Mouse (Mus musculus): ENCODE measurements around the gene Zfp131. TPM values are rescaled to one million over a fixed set of nuclear protein-coding genes. Genes with fewer than 3 reads are reported as not detected.

The Zfp131 gene
- polyA plus RNA-seq, 1 experiment from 2014 or later = 47.9 TPM

GRCm38 (mm10) chr13:119766480-119766879, 24.2 kb downstream of the Zfp131 start:
- ATAC-seq (ENCODE audit: insufficient number of reproducible peaks, low FRiP score, low TSS enrichment, low read depth) = no peak
- no peak for DNase-seq (ENCODE audit: low spot score)
- no peak overlapping the region for H3K4me2 ChIP-seq (ENCODE audit: low read depth, severe bottlenecking)
- no peaks in the 10 kb centered on the region for H3K4me1 ChIP-seq (ENCODE audit: control insufficient read depth, insufficient read depth, low read length)
- 94% methylated on average over 7 of the region's 7 CpGs for WGBS
- no peaks in the 10 kb centered on the region for H3K9me3 ChIP-seq (ENCODE audit: control insufficient read depth, low read length)
- no peak overlapping the region for H3K4me3 ChIP-seq (ENCODE audit: low read depth, low read length)
- no peak overlapping the region for H3K27ac ChIP-seq (replicated peaks; ENCODE audit: low read depth, low read length)
- H3K27me3 ChIP-seq (ENCODE audit: control insufficient read depth, insufficient read depth, low read length) = no peaks in the 10 kb centered on the region
- peaks cover 15% of the 10 kb centered on the region; the same call in 1 of the 2 replicates for H3K36me3 ChIP-seq (ENCODE audit: control insufficient read depth, insufficient read depth, low read length)
- H3K9ac ChIP-seq (ENCODE audit: low read length) = no peak overlapping the region

DNA sequence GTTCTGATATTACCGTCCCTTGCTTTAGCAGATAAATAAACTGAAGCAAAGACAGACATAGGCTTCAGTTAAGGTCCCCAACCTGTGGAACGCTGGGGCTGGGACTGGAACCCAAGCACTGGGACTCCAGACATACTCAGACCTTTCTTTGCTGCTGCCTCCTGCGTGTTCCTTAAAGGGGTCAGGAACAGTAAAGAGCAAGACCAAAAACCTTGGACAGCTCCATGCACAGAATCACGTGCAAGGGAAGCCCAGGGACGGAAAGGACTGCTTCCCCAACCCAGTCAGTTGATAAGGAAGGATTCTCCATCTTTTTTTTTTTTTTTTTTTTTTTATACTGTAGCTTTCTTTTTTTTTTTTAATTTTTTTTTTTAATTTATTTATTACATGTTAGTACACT, 33.9 kb downstream of the Zfp131 start:
- no peak overlapping the region for H3K27ac ChIP-seq (replicated peaks; ENCODE audit: low read depth, low read length)
- 28% methylated on average over 5 of the region's 5 CpGs for WGBS

GRCm38 (mm10) chr13:119755681-119756471, 34.8 kb downstream of the Zfp131 start, which contains the start of gene Nim1k:
Gene Nim1k, minus strand, starts transcription at chr13:119755882.
- Histone ChIP-seq H3K36me3 (ENCODE audit: control insufficient read depth, insufficient read depth, low read length) (no peaks in the 10 kb centered on the region), H3K4me2 (ENCODE audit: low read depth, severe bottlenecking) (peak within 1 kb of the TSS; percentile 98), H3K9me3 (ENCODE audit: control insufficient read depth, low read length) (no peaks in the 10 kb centered on the region), H3K4me3 (ENCODE audit: low read depth, low read length) (peak within 1 kb of the TSS; percentile 62), H3K4me1 (ENCODE audit: control insufficient read depth, insufficient read depth, low read length) (0 out of 2 replicates have a peak, but pooled peaks cover 7% of the 10 kb centered on the region), H3K27me3 (ENCODE audit: control insufficient read depth, insufficient read depth, low read length) (no peaks in the 10 kb centered on the region), H3K27ac (replicated peaks; ENCODE audit: low read depth, low read length) (peak within 1 kb of the TSS; percentile 36), H3K9ac (ENCODE audit: low read length) (peak within 1 kb of the TSS; percentile 73)
- ATAC-seq (ENCODE audit: insufficient number of reproducible peaks, low FRiP score, low TSS enrichment, low read depth) (peak; percentile 94), DNase-seq (ENCODE audit: low spot score) (peak; percentile 87)
- WGBS = under 1% methylated on average over 43 of the region's 43 CpGs

More for the DNA sequence above, 33.9 kb downstream of the Zfp131 start:
- H3K4me1 ChIP-seq (ENCODE audit: control insufficient read depth, insufficient read depth, low read length) = 0 out of 2 replicates have a peak, but pooled peaks cover 7% of the 10 kb centered on the region
- H3K9ac ChIP-seq (ENCODE audit: low read length) = no peak overlapping the region
- H3K27me3 ChIP-seq (ENCODE audit: control insufficient read depth, insufficient read depth, low read length) = no peaks in the 10 kb centered on the region
- ATAC-seq (ENCODE audit: insufficient number of reproducible peaks, low FRiP score, low TSS enrichment, low read depth) (no peak), DNase-seq (ENCODE audit: low spot score) (peak; percentile 42)
- H3K4me2 ChIP-seq (ENCODE audit: low read depth, severe bottlenecking) = no peak overlapping the region
- no peak overlapping the region for H3K4me3 ChIP-seq (ENCODE audit: low read depth, low read length)
- H3K9me3 ChIP-seq (ENCODE audit: control insufficient read depth, low read length) = no peaks in the 10 kb centered on the region
- H3K36me3 ChIP-seq (ENCODE audit: control insufficient read depth, insufficient read depth, low read length) = no peaks in the 10 kb centered on the region

GRCm38 (mm10) chr13:119755141-119755547, 35.5 kb downstream of the Zfp131 start:
- Histone ChIP-seq H3K27me3 (ENCODE audit: control insufficient read depth, insufficient read depth, low read length) (no peaks in the 10 kb centered on the region), H3K27ac (replicated peaks; ENCODE audit: low read depth, low read length) (peak overlapping the region; percentile 36), H3K4me2 (ENCODE audit: low read depth, severe bottlenecking) (peak overlapping the region; percentile 98), H3K36me3 (ENCODE audit: control insufficient read depth, insufficient read depth, low read length) (no peaks in the 10 kb centered on the region), H3K4me1 (ENCODE audit: control insufficient read depth, insufficient read depth, low read length) (0 out of 2 replicates have a peak, but pooled peaks cover 7% of the 10 kb centered on the region), H3K9me3 (ENCODE audit: control insufficient read depth, low read length) (no peaks in the 10 kb centered on the region), H3K9ac (ENCODE audit: low read length) (peak overlapping the region; percentile 73), H3K4me3 (ENCODE audit: low read depth, low read length) (peak overlapping the region; percentile 62)
- peak; percentile 57 for ATAC-seq (ENCODE audit: insufficient number of reproducible peaks, low FRiP score, low TSS enrichment, low read depth)
- no peak for DNase-seq (ENCODE audit: low spot score)
- WGBS = 1% methylated on average over 16 of the region's 16 CpGs

GRCm38 (mm10) chr13:119754635-119755020, 36.1 kb downstream of the Zfp131 start:
- no peak for ATAC-seq (ENCODE audit: insufficient number of reproducible peaks, low FRiP score, low TSS enrichment, low read depth)

GRCm38 (mm10) chr13:119753859-119754634, 36.6 kb downstream of the Zfp131 start:
- ATAC-seq (ENCODE audit: insufficient number of reproducible peaks, low FRiP score, low TSS enrichment, low read depth) (no peak), DNase-seq (ENCODE audit: low spot score) (no peak)
- no peaks in the 10 kb centered on the region for H3K9me3 ChIP-seq (ENCODE audit: control insufficient read depth, low read length)
- no peak overlapping the region for H3K27ac ChIP-seq (replicated peaks; ENCODE audit: low read depth, low read length)
- H3K27me3 ChIP-seq (ENCODE audit: control insufficient read depth, insufficient read depth, low read length) = no peaks in the 10 kb centered on the region
- no peak overlapping the region for H3K9ac ChIP-seq (ENCODE audit: low read length)
- H3K4me2 ChIP-seq (ENCODE audit: low read depth, severe bottlenecking) = no peak overlapping the region
- H3K4me3 ChIP-seq (ENCODE audit: low read depth, low read length) = no peak overlapping the region
- 62% methylated on average over 9 of the region's 9 CpGs for WGBS
- no peaks in the 10 kb centered on the region for H3K36me3 ChIP-seq (ENCODE audit: control insufficient read depth, insufficient read depth, low read length)
- 0 out of 2 replicates have a peak, but pooled peaks cover 7% of the 10 kb centered on the region for H3K4me1 ChIP-seq (ENCODE audit: control insufficient read depth, insufficient read depth, low read length)

More at GRCm38 (mm10) chr13:119754635-119755020, 36.1 kb downstream of the Zfp131 start:
- peak overlapping the region; percentile 98 for H3K4me2 ChIP-seq (ENCODE audit: low read depth, severe bottlenecking)
- H3K27me3 ChIP-seq (ENCODE audit: control insufficient read depth, insufficient read depth, low read length) = no peaks in the 10 kb centered on the region
- no peak overlapping the region; the same call in 1 of the 2 replicates for H3K4me3 ChIP-seq (ENCODE audit: low read depth, low read length)
- no peak overlapping the region for H3K27ac ChIP-seq (replicated peaks; ENCODE audit: low read depth, low read length)
- H3K4me1 ChIP-seq (ENCODE audit: control insufficient read depth, insufficient read depth, low read length) = 0 out of 2 replicates have a peak, but pooled peaks cover 7% of the 10 kb centered on the region
- 31% methylated on average over 3 of the region's 3 CpGs for WGBS
- no peaks in the 10 kb centered on the region for H3K9me3 ChIP-seq (ENCODE audit: control insufficient read depth, low read length)
- no peaks in the 10 kb centered on the region for H3K36me3 ChIP-seq (ENCODE audit: control insufficient read depth, insufficient read depth, low read length)
- DNase-seq (ENCODE audit: low spot score) = no peak
- no peak overlapping the region for H3K9ac ChIP-seq (ENCODE audit: low read length)

GRCm38 (mm10) chr13:119746930-119747329, 43.8 kb downstream of the Zfp131 start:
- 90% methylated on average over 4 of the region's 4 CpGs for WGBS
- H3K27me3 ChIP-seq (ENCODE audit: control insufficient read depth, insufficient read depth, low read length) = no peaks in the 10 kb centered on the region
- no peaks in the 10 kb centered on the region for H3K36me3 ChIP-seq (ENCODE audit: control insufficient read depth, insufficient read depth, low read length)
- H3K27ac ChIP-seq (replicated peaks; ENCODE audit: low read depth, low read length) = no peak overlapping the region
- no peak overlapping the region for H3K4me2 ChIP-seq (ENCODE audit: low read depth, severe bottlenecking)
- no peak for DNase-seq (ENCODE audit: low spot score)
- ATAC-seq (ENCODE audit: insufficient number of reproducible peaks, low FRiP score, low TSS enrichment, low read depth) = no peak
- no peaks in the 10 kb centered on the region for H3K9me3 ChIP-seq (ENCODE audit: control insufficient read depth, low read length)
- no peaks in the 10 kb centered on the region for H3K4me1 ChIP-seq (ENCODE audit: control insufficient read depth, insufficient read depth, low read length)
- no peak overlapping the region for H3K9ac ChIP-seq (ENCODE audit: low read length)
- H3K4me3 ChIP-seq (ENCODE audit: low read depth, low read length) = no peak overlapping the region

GRCm38 (mm10) chr13:119743470-119743869, 47.2 kb downstream of the Zfp131 start:
- Histone ChIP-seq H3K27ac (replicated peaks; ENCODE audit: low read depth, low read length) (no peak overlapping the region), H3K27me3 (ENCODE audit: control insufficient read depth, insufficient read depth, low read length) (no peaks in the 10 kb centered on the region), H3K9ac (ENCODE audit: low read length) (no peak overlapping the region), H3K36me3 (ENCODE audit: control insufficient read depth, insufficient read depth, low read length) (no peaks in the 10 kb centered on the region), H3K4me3 (ENCODE audit: low read depth, low read length) (no peak overlapping the region), H3K4me1 (ENCODE audit: control insufficient read depth, insufficient read depth, low read length) (peaks cover 3% of the 10 kb centered on the region; the same call in 1 of the 2 replicates), H3K9me3 (ENCODE audit: control insufficient read depth, low read length) (no peaks in the 10 kb centered on the region), H3K4me2 (ENCODE audit: low read depth, severe bottlenecking) (no peak overlapping the region)
- ATAC-seq (ENCODE audit: insufficient number of reproducible peaks, low FRiP score, low TSS enrichment, low read depth) (no peak), DNase-seq (ENCODE audit: low spot score) (no peak)
- 77% methylated on average over 3 of the region's 3 CpGs for WGBS

All from limb, embryonic 11.5 days (tissue).